Mouse (Mus musculus) megakaryocyte, embryonic 14.5 days (primary cell): Measurements from ENCODE around the gene Tpbpb. TPM values are rescaled to one million over a fixed set of nuclear protein-coding genes. Genes with fewer than 3 reads are reported as not detected.
A peak's percentile ranks its signal among the peaks of the same experiment; 100 is the strongest.
"Not testable (repeated sequence)": the region's sequence is repeated elsewhere in the genome, so short reads cannot be mapped to it uniquely, and the experiment has no call there.

ENCODE experiments used
- H3K27me3 ChIP-seq: replicated peaks from 2 replicates; pipeline ENCODE3; 2012; ENCODE audit warnings: inconsistent platforms
- H3K36me3 ChIP-seq: replicated peaks from 2 replicates; pipeline ENCODE3; 2012; ENCODE audit warnings: low read length, inconsistent platforms, mixed read lengths
- H3K4me1 ChIP-seq: 2 replicates; pipeline ENCODE4 v1.6.1; 2012; ENCODE audit warnings: inconsistent platforms
- H3K4me3 ChIP-seq: replicated peaks from 2 replicates; pipeline ENCODE3; 2012; ENCODE audit warnings: moderate library complexity, mild to moderate bottlenecking, inconsistent platforms
- H3K9me3 ChIP-seq: 2 replicates; pipeline ENCODE4 v1.6.1; 2012; ENCODE audit warnings: inconsistent platforms
- FLI1 ChIP-seq: IDR thresholded peaks from 2 replicates; pipeline ENCODE4 v1.6.1; 2012; ENCODE audit warnings: low read length, inconsistent platforms, mixed read lengths
- GATA1 ChIP-seq: IDR thresholded peaks from 3 replicates; pipeline ENCODE4 v1.6.1; 2012; ENCODE audit warnings: mixed read lengths, low read length, inconsistent platforms, borderline replicate concordance
- polyA plus RNA-seq: library from polyadenylated mRNA; stranded (reverse); fragments of >175 nt; gene quantifications from 2 replicates; pipeline ENCODE4 v1.2.3, GENCODE M21; 2012; ENCODE audit warnings: low replicate concordance; ENCODE audit not compliant: insufficient read depth

Tpbpb gene
- polyA plus RNA-seq: not detected in 2 replicates

DNA sequence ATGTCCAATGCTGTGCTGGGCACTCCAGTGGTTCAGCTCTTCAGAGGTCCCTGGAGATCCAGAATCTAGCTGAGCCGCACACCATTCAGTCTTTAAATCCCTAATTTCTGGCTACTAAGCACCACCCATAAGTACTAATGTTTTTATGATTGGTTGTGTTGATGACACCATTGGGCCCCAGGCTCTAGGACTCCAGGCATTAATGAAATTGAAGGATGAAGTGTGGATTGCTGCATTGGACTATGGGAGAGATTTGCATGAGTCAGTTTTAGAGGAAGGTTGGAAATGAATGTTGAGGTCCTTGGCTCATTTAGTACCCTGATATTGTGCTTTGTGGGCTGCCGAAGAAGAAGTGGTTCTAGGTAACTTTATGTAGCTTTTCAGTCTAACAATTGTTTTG is at the start of gene Tpbpb:
TSS of gene Tpbpb (minus strand) at position 101 of the 400 bp plus-strand sequence.
- not testable (repeated sequence) for H3K36me3 ChIP-seq

GRCm38 (mm10) chr13:60941884-60942283 is 37.2 kb upstream of the Tpbpb start, which contains the start of gene Tpbpa:
Tpbpa (minus strand) TSS chr13:60941984.
- H3K36me3 ChIP-seq, H3K27me3 ChIP-seq, H3K9me3 ChIP-seq, H3K4me3 ChIP-seq: not testable (repeated sequence)
- peaks cover 47% of the 10 kb centered on the region for H3K4me1 ChIP-seq

More for the DNA sequence above, at the start of gene Tpbpb:
- peaks cover 22% of the 10 kb centered on the region for H3K4me1 ChIP-seq
- not testable (repeated sequence) for H3K9me3 ChIP-seq, H3K27me3 ChIP-seq, H3K4me3 ChIP-seq

GRCm38 (mm10) chr13:60936500-60936901 is 31.8 kb upstream of the Tpbpb start, which contains the start of the genes Gm49391 and Ctla2a:
Gm49391 (minus strand) TSS chr13:60936571.
Ctla2a (minus strand) TSS chr13:60936625.
- H3K27me3 ChIP-seq: no peaks in the 10 kb centered on the region
- peak within 1 kb of the TSS; percentile 92 for H3K4me3 ChIP-seq
- peaks cover 10% of the 10 kb centered on the region for H3K36me3 ChIP-seq
- TF ChIP-seq FLI1 (no peak; the same call in 1 of the 2 replicates), GATA1 (peak; percentile 85; the same call in 2 of the 3 replicates)
- no peaks in the 10 kb centered on the region for H3K9me3 ChIP-seq
- H3K4me1 ChIP-seq: peaks cover 57% of the 10 kb centered on the region

GRCm38 (mm10) chr13:60935490-60935889 is 30.8 kb upstream of the Tpbpb start, which contains the start of gene Gm49393:
Gm49393 (minus strand) TSS chr13:60935590.
- H3K36me3 ChIP-seq, H3K27me3 ChIP-seq, H3K9me3 ChIP-seq: not testable (repeated sequence)
- H3K4me1 ChIP-seq: peaks cover 52% of the 10 kb centered on the region
- peak within 1 kb of the TSS; percentile 92 for H3K4me3 ChIP-seq

GRCm38 (mm10) chr13:60897328-60897727 is 7.4 kb downstream of the Tpbpb start, which contains the start of gene Ctla2b:
Ctla2b (minus strand) TSS chr13:60897447.
- peak; percentile 88 for TF ChIP-seq FLI1
- TF ChIP-seq GATA1: peak; percentile 67; the same call in 1 of the 3 replicates
- H3K4me3 ChIP-seq: peak within 1 kb of the TSS; percentile 90
- H3K36me3 ChIP-seq: peaks cover 26% of the 10 kb centered on the region
- no peaks in the 10 kb centered on the region for H3K9me3 ChIP-seq
- no peaks in the 10 kb centered on the region for H3K27me3 ChIP-seq
- H3K4me1 ChIP-seq: peaks cover 66% of the 10 kb centered on the region

DNA sequence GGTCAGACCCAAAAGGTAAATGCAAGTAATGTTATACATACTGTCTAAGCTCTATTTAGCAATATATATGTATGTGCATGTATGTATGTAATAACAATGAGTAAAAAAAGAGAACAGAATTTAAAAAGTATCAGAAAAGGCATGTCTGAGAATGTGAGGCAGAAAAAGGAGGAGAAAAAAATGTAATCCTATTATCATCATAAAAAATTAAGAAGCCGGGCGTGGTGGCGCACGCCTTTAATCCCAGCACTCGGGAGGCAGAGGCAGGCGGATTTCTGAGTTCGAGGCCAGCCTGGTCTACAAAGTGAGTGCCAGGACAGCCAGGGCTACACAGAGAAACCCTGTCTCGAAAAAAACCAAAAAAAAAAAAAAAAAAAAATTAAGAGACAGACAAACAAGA is 7.9 kb downstream of the Tpbpb start, which contains the start of gene Gm49392:
TSS of gene Gm49392 (minus strand) at position 101 of the 400 bp plus-strand sequence.
- Histone ChIP-seq H3K4me1 (peaks cover 71% of the 10 kb centered on the region), H3K36me3 (peaks cover 26% of the 10 kb centered on the region), H3K4me3 (peak within 1 kb of the TSS; percentile 90)
- not testable (repeated sequence) for H3K27me3 ChIP-seq, H3K9me3 ChIP-seq

DNA sequence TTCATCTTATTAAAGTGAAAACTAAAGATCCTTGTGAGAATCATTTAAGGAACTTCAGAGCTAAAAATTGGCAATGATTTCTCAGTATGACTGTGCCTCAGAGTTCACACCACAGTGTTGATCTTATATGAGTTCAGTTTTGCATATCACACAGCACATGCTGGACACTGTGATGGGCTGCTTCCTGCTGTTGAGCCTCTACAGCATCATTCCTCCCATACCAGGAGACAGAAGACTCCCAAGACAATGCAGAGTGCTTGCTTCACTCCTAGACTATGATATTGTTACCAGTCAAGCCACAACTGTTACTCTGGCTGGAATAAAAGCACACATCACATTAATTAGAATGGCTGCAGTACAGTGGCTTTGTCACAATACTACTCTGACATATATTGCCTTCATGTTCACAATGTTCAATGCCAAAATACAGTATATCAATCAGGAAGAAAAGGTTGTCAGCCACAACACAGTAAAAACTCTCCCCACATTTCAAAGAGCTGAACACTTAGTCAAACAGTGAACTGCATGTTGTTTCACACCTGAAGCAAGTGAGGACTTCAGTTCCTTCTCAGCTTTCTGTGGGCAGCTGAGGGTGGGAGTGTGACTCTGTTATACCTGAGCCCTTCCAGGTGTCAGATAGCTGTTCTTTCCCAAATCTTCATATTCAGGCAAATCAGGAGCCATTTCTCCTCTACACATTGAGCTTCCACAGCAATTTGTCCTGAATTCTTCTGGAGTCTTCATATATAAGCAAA is 9.1 kb downstream of the Tpbpb start:
- Histone ChIP-seq H3K27me3 (no peaks in the 10 kb centered on the region), H3K4me1 (peaks cover 69% of the 10 kb centered on the region), H3K36me3 (peaks cover 31% of the 10 kb centered on the region), H3K4me3 (peak overlapping the region; percentile 89), H3K9me3 (no peaks in the 10 kb centered on the region)
- TF ChIP-seq GATA1: no peak
- no peak for TF ChIP-seq FLI1

- no peaks in the 10 kb centered on the region for H3K27me3 ChIP-seq
- H3K4me1 ChIP-seq: peaks cover 51% of the 10 kb centered on the region
- peaks cover 40% of the 10 kb centered on the region for H3K36me3 ChIP-seq
- H3K9me3 ChIP-seq: no peaks in the 10 kb centered on the region
- H3K4me3 ChIP-seq: no peak overlapping the region
- no peak for TF ChIP-seq FLI1
- no peak for TF ChIP-seq GATA1
These were observed 12.4 kb downstream of the Tpbpb start for GRCm38 (mm10) chr13:60892301-60892700.

GRCm38 (mm10) chr13:60864281-60864680 is 40.4 kb downstream of the Tpbpb start, which contains the start of gene 4930486L24Rik:
4930486L24Rik (minus strand) TSS chr13:60864475.
- no peak for TF ChIP-seq FLI1
- TF ChIP-seq GATA1: no peak
- H3K4me1 ChIP-seq: peaks cover 20% of the 10 kb centered on the region
- no peak within 1 kb of the TSS for H3K4me3 ChIP-seq
- H3K36me3 ChIP-seq: peaks cover 2% of the 10 kb centered on the region
- no peaks in the 10 kb centered on the region for H3K9me3 ChIP-seq
- H3K27me3 ChIP-seq: no peaks in the 10 kb centered on the region

Other genes starting within 250 kb of the Tpbpb start
- not detected in 2 replicates for gene BC051665, start 118.5 kb downstream of the Tpbpb start, polyA plus RNA-seq
- not detected in 2 replicates for gene Ctsll3, start 102.0 kb downstream of the Tpbpb start, polyA plus RNA-seq
- not detected in 2 replicates for gene 4930486L24Rik, start 40.4 kb downstream of the Tpbpb start, polyA plus RNA-seq
- gene Gm49392, start 8.0 kb downstream of the Tpbpb start, polyA plus RNA-seq: 3.3 and 11.0 TPM in 2 replicates
- gene Ctla2b, start 7.4 kb downstream of the Tpbpb start, polyA plus RNA-seq: 31.9 TPM in 1 of 2 replicates, not detected in the other
- not detected in 2 replicates for gene Gm49393, start 30.7 kb upstream of the Tpbpb start, polyA plus RNA-seq
- 6.5 and 26.5 TPM in 2 replicates for gene Gm49391, start 31.7 kb upstream of the Tpbpb start, polyA plus RNA-seq
- 33.0 and 240 TPM in 2 replicates for gene Ctla2a, start 31.7 kb upstream of the Tpbpb start, polyA plus RNA-seq
- gene Tpbpa, start 37.1 kb upstream of the Tpbpb start, polyA plus RNA-seq: 2.1 TPM in 1 of 2 replicates, not detected in the other
- gene Ctsj, start 101.1 kb upstream of the Tpbpb start, polyA plus RNA-seq: not detected in 2 replicates
- gene Ctsq, start 135.8 kb upstream of the Tpbpb start, polyA plus RNA-seq: not detected in 2 replicates